ENCODE assay signal across 11 mouse cellular contexts in the genomic region with DNA sequence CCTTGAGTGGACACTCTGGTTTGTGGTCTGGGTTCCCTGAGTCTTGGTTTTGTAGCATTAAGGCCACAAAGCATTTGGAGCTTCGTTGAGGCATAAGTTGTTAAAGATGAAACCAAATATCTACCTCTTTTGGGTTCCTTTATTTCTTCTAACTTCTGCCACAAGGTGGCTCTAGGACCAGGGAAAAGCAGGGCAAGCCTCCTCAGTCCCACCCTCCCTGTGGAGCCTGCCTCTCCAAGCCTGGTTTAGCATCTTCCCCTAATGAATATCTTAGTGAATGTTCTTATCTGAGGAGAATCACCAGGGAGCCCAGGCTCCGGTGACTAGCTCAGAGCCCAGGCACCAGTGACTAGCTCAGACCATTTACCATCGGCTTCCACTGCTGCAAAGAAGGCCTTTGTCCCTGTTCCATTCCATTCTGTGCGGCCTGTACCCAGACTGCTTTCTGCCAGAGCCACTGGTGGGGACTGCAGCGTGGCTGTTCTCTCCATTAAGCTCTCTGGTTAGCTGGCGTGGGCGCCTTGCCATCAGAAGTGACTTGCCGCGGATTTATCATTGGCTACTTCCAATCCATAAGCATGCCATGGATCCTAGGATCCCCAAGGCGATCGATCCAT.
DNase-seq lines count a peak whose midpoint lies in the region; ATAC-seq lines count a peak whose summit lies in the region.
"Had no signal": no experiment of that assay in that cellular context is flagged by ENCODE, and none has a peak within 500 bp of the region (broad histone marks: within the 10 kb centered on the region; RNA-seq: fewer than 3 reads in every experiment).

No protein-coding gene starts in this region.

- H3K4me1 ChIP-seq in midbrain, embryonic 14.5 days (ENCODE audit: control insufficient read depth, insufficient read depth, low read length): peaks cover 14% of the 10 kb centered on the region; the same call in 1 of the 2 replicates
- H3K4me1 ChIP-seq: liver, embryonic 15.5 days had no signal

- H3K36me3 ChIP-seq in midbrain, embryonic 14.5 days (ENCODE audit: control insufficient read depth, insufficient read depth, low read length): peaks cover 29% of the 10 kb centered on the region

- peak; percentile 32 for DNase-seq in layer of hippocampus, adult 11-12 months (ENCODE audit: low spot score)
- no peak for DNase-seq in layer of hippocampus, postnatal 14 days (ENCODE audit: low spot score in 2 of 2)
- peak; percentile 37 for DNase-seq in ES-CJ7 (ENCODE audit: low read depth, low spot score)
- peak; percentile 74 for DNase-seq in brain, adult 2 months (ENCODE audit: low read depth, low spot score)
- peak; percentile 72 for DNase-seq in midbrain, embryonic 14.5 days
- no peak for DNase-seq in B cell, adult 2 months
- DNase-seq: cerebellum, adult 9-11 months; kidney, postnatal 25 days; thymus, adult 2 months had no signal

- no peak overlapping the region for H3K4me3 ChIP-seq in midbrain, embryonic 14.5 days (replicated peaks; ENCODE audit: low read depth, low read length)
- H3K4me3 ChIP-seq: liver, embryonic 15.5 days had no signal

- peak overlapping the region; percentile 53 for H3K27ac ChIP-seq in midbrain, embryonic 14.5 days (replicated peaks; ENCODE audit: low read depth, low read length)
- H3K27ac ChIP-seq: liver, embryonic 15.5 days had no signal

- H3K4me2 ChIP-seq in midbrain, embryonic 14.5 days (ENCODE audit: low read length): no peak overlapping the region
- H3K4me2 ChIP-seq: liver, embryonic 15.5 days had no signal

- no peak overlapping the region for H3K9ac ChIP-seq in midbrain, embryonic 14.5 days (replicated peaks; ENCODE audit: low read length)
- H3K9ac ChIP-seq: liver, embryonic 15.5 days had no signal

- no peaks in the 10 kb centered on the region for H3K9me3 ChIP-seq in midbrain, embryonic 14.5 days (ENCODE audit: control insufficient read depth, low read length)
- H3K9me3 ChIP-seq: liver, embryonic 15.5 days had no signal

- no peaks in the 10 kb centered on the region for H3K27me3 ChIP-seq in midbrain, embryonic 14.5 days (ENCODE audit: control insufficient read depth, insufficient read depth, low read length)
- H3K27me3 ChIP-seq: liver, embryonic 15.5 days had no signal

- 0 out of 2 replicates have a peak, but pooled peaks have one; percentile 41 for ATAC-seq in midbrain, embryonic 14.5 days (ENCODE audit: low FRiP score, low TSS enrichment)
- no peak for ATAC-seq in megakaryocyte-erythroid progenitor cell, adult 5-6 weeks (replicated peaks; ENCODE audit: low FRiP score, low TSS enrichment, poor library complexity, severe bottlenecking)

- WGBS in midbrain, embryonic 14.5 days: 73% methylated on average over 11 of the region's 11 CpGs

Comparison
In these comparisons a context has a peak if more than half of its experiments do, and no peak if none do; other contexts are left out.
1. DNase-seq: peak in layer of hippocampus, adult 11-12 months (single experiment), ES-CJ7 (single experiment), brain, adult 2 months (single experiment) and midbrain, embryonic 14.5 days (single experiment); none in layer of hippocampus, postnatal 14 days (0 of 2) and B cell, adult 2 months (0 of 2).